Mouse (Mus musculus) ES-E14 (cell line): ENCODE measurements around the gene Slc2a4. TPM values are rescaled to one million over a fixed set of nuclear protein-coding genes. Genes with fewer than 3 reads are reported as not detected.

Experiments used
- DNase-seq: peaks from one replicate; pipeline ENCODE4 v3.0.0-alpha.2; 2013; ENCODE audit warnings: low read depth, low spot score
- H3K27ac ChIP-seq: 2 replicates; pipeline ENCODE4 v1.5.1; 2012; ENCODE audit warnings: low read depth, mild to moderate bottlenecking, low read length, moderate library complexity, mixed read lengths; ENCODE audit not compliant: poor library complexity, insufficient read depth, severe bottlenecking
- H3K36me3 ChIP-seq: 2 replicates; pipeline ENCODE4 v1.6.1; 2012; ENCODE audit warnings: mild to moderate bottlenecking, low read length, moderate library complexity, mixed read lengths; ENCODE audit not compliant: control insufficient read depth, poor library complexity, insufficient read depth, severe bottlenecking
- H3K4me1 ChIP-seq, 2 experiments: fragments of 150-350 bp in 1 of 2; sonication (generic) in 1 of 2; 2 replicates each; pipeline ENCODE4 v1.6.1; 2012; ENCODE audit warnings: low read length in 2 of 2, mild to moderate bottlenecking in 1 of 2, mixed read lengths in 1 of 2; ENCODE audit not compliant: control insufficient read depth in 2 of 2, insufficient read depth in 2 of 2, poor library complexity in 1 of 2
- H3K4me3 ChIP-seq, 2 experiments: fragments of 150-350 bp in 1 of 2; sonication (generic) in 1 of 2; 2 replicates each; pipeline ENCODE4 v1.5.1; 2012; ENCODE audit warnings: low read length in 2 of 2, low read depth in 1 of 2, mild to moderate bottlenecking in 1 of 2, mixed read lengths in 1 of 2; ENCODE audit not compliant: insufficient read depth in 1 of 2, poor library complexity in 1 of 2, severe bottlenecking in 1 of 2
- H3K9ac ChIP-seq: 2 replicates; pipeline ENCODE4 v1.6.1; 2012; ENCODE audit warnings: low read depth, mild to moderate bottlenecking, low read length, mixed read lengths; ENCODE audit not compliant: poor library complexity, insufficient read depth, severe bottlenecking
- H3K9me3 ChIP-seq: fragments of 150-350 bp; sonication (generic); 2 replicates; pipeline ENCODE4 v1.6.1; 2012; ENCODE audit warnings: low read depth, mild to moderate bottlenecking, low read length; ENCODE audit not compliant: control insufficient read depth, insufficient read depth
- CHD2 ChIP-seq: IDR thresholded peaks from 2 replicates; pipeline ENCODE4 v1.6.1; 2014; ENCODE audit warnings: mild to moderate bottlenecking, low read depth, low read length, inconsistent platforms
- HCFC1 ChIP-seq: IDR thresholded peaks from 2 replicates; pipeline ENCODE4 v1.6.1; 2012; ENCODE audit warnings: low read length, inconsistent platforms, borderline replicate concordance; ENCODE audit not compliant: insufficient read depth
- MAFK ChIP-seq: IDR thresholded peaks from 2 replicates; pipeline ENCODE4 v1.6.1; 2014; ENCODE audit warnings: mild to moderate bottlenecking, low read depth, low read length, inconsistent platforms; ENCODE audit not compliant: insufficient read depth
- ZC3H11A ChIP-seq: IDR thresholded peaks from 2 replicates; pipeline ENCODE4 v1.6.1; 2012; ENCODE audit warnings: low read depth, mild to moderate bottlenecking, inconsistent platforms, low read length, borderline replicate concordance
- ZNF384 ChIP-seq: IDR thresholded peaks from 2 replicates; pipeline ENCODE4 v1.6.1; 2012; ENCODE audit warnings: low read depth, low read length, inconsistent platforms
- in situ Hi-C, 2 experiments: fragments of 600-800 bp; cut with MboI; formaldehyde crosslinking; loops; one replicate each; pipeline ENCODE4 v1.15.1; 2025; ENCODE audit warnings: low sequenced_read_pairs in 2 of 2, inconsistent platforms in 1 of 2; ENCODE audit not compliant: unreplicated experiment in 2 of 2
- total RNA-seq: library from RNA; depleted of rRNA; stranded (reverse); fragments of 300-350 nt; gene quantifications from 2 replicates; pipeline ENCODE4 v1.2.3, GENCODE M21; 2012

Slc2a4 gene
- total RNA-seq, 1 experiment, result 2.6 TPM

- no peak for DNase-seq
- peaks cover 23% of the 10 kb centered on the region for H3K36me3 ChIP-seq
- in situ Hi-C loops, result no loop called here
Observed at GRCm38 (mm10) chr11:69994401-69995090, 46.6 kb upstream of the Slc2a4 start.

GRCm38 (mm10) chr11:69992932-69993331 lies 44.9 kb upstream of the Slc2a4 start:
- Histone ChIP-seq H3K4me1 (peaks cover 3 to 6% of the 10 kb centered on the region in 2 experiments; a peak in 3 of 4 replicates), H3K4me3 (no peak overlapping the region), H3K27ac (no peak overlapping the region), H3K9me3 (no peaks in the 10 kb centered on the region), H3K36me3 (peaks cover 7% of the 10 kb centered on the region), H3K9ac (no peak overlapping the region)
- TF ChIP-seq MAFK (no peak), ZNF384 (no peak), HCFC1 (no peak), ZC3H11A (no peak), CHD2 (no peak)
- in situ Hi-C loops, result no loop called here
- no peak for DNase-seq

More at GRCm38 (mm10) chr11:69994401-69995090, 46.6 kb upstream of the Slc2a4 start:
- H3K4me3 ChIP-seq, result peak overlapping the region in 1 of 2 experiments; percentile 95; a peak in 2 of 4 replicates
- no peak overlapping the region for H3K27ac ChIP-seq
- TF ChIP-seq ZNF384 (no peak), CHD2 (no peak), MAFK (no peak), HCFC1 (no peak), ZC3H11A (no peak)
- H3K9ac ChIP-seq, result no peak overlapping the region
- peaks cover 6 to 12% of the 10 kb centered on the region in 2 experiments; a peak in 3 of 4 replicates for H3K4me1 ChIP-seq
- H3K9me3 ChIP-seq, result no peaks in the 10 kb centered on the region

- H3K27ac ChIP-seq, result no peak overlapping the region
- no peaks in the 10 kb centered on the region for H3K9me3 ChIP-seq
- H3K4me3 ChIP-seq, result no peak overlapping the region; a peak in 1 of 4 replicates
- TF ChIP-seq HCFC1, result no peak
- H3K36me3 ChIP-seq, result peaks cover 6% of the 10 kb centered on the region
- H3K4me1 ChIP-seq, result peaks cover under 1 to 1% of the 10 kb centered on the region in 2 experiments; a peak in 2 of 4 replicates
- no peak for DNase-seq
- in situ Hi-C loops, result no loop called here
- H3K9ac ChIP-seq, result no peak overlapping the region
Observed at GRCm38 (mm10) chr11:69992396-69992795, 44.4 kb upstream of the Slc2a4 start.

GRCm38 (mm10) chr11:69991711-69992110 lies 43.7 kb upstream of the Slc2a4 start:
- peaks cover 6% of the 10 kb centered on the region for H3K36me3 ChIP-seq

More at GRCm38 (mm10) chr11:69991711-69992110, 43.7 kb upstream of the Slc2a4 start:
- Histone ChIP-seq H3K9me3 (no peaks in the 10 kb centered on the region), H3K4me1 (peaks cover 0 to 1% of the 10 kb centered on the region in 2 experiments; a peak in 1 of 4 replicates), H3K4me3 (peak overlapping the region; percentile 61 to 85), H3K9ac (peak overlapping the region; percentile 92), H3K27ac (no peak overlapping the region; the same call in 1 of the 2 replicates)
- no peak for DNase-seq
- TF ChIP-seq ZC3H11A (no peak), ZNF384 (no peak), MAFK (no peak), HCFC1 (no peak)
- in situ Hi-C loops, result no loop called here
